Mouse (Mus musculus): ENCODE measurements around the gene Sirt5.

GRCm38 (mm10) chr13:43325427-43325826 lies 39.9 kb upstream of the Sirt5 start:
- TF ChIP-seq CTCF (IDR thresholded peaks at IDR 0.05; ENCODE audit: control insufficient read depth, insufficient read depth, insufficient read length) (no peak), MYOD1 (IDR thresholded peaks at IDR 0.05; ENCODE audit: control insufficient read depth, insufficient read length, low read depth) (no peak), FOSL1 (IDR thresholded peaks at IDR 0.05; ENCODE audit: insufficient read depth, low read length, poor library complexity, severe bottlenecking) (no peak), MAX (IDR thresholded peaks at IDR 0.05) (no peak), USF1 (IDR thresholded peaks at IDR 0.05; ENCODE audit: low read depth) (no peak), MYOG (IDR thresholded peaks at IDR 0.05; ENCODE audit: control insufficient read depth, extremely low read depth, insufficient read length) (no peak), CEBPB (IDR thresholded peaks at IDR 0.05; ENCODE audit: low read depth) (no peak)

Measured in C2C12 (cell line).